Mouse (Mus musculus): ENCODE measurements around the gene Ubp1. TPM values are rescaled to one million over a fixed set of nuclear protein-coding genes. Genes with fewer than 3 reads are reported as not detected.
A peak's percentile ranks its signal among the peaks of the same experiment; 100 is the strongest.

Ubp1 gene
- polyA plus RNA-seq, 1 experiment: 96.4 TPM

GRCm38 (mm10) chr9:114025846-114026245, 95.1 kb downstream of the Ubp1 start:
- Histone ChIP-seq H3K4me1 (ENCODE audit: control insufficient read depth, insufficient read depth, low read length) (peaks cover 2% of the 10 kb centered on the region), H3K27ac (ENCODE audit: insufficient read depth, low read length) (no peak overlapping the region), H3K4me3 (ENCODE audit: insufficient read depth, low read length) (peak overlapping the region; percentile 75)
- TF ChIP-seq CTCF (IDR thresholded peaks at IDR 0.05; ENCODE audit: borderline replicate concordance, insufficient read depth, low read length): no peak
- TF ChIP-seq POLR2A (IDR thresholded peaks at IDR 0.05; ENCODE audit: low read depth, low read length): no peak

- Histone ChIP-seq H3K4me1 (ENCODE audit: control insufficient read depth, insufficient read depth, low read length) (peaks cover 2% of the 10 kb centered on the region), H3K27ac (ENCODE audit: insufficient read depth, low read length) (no peak overlapping the region), H3K4me3 (ENCODE audit: insufficient read depth, low read length) (peak overlapping the region; percentile 75)
- TF ChIP-seq CTCF (IDR thresholded peaks at IDR 0.05; ENCODE audit: borderline replicate concordance, insufficient read depth, low read length) (no peak), POLR2A (IDR thresholded peaks at IDR 0.05; ENCODE audit: low read depth, low read length) (peak; percentile 50)
These were observed 95.7 kb downstream of the Ubp1 start for GRCm38 (mm10) chr9:114026261-114026934.

Other genes starting within 250 kb of the Ubp1 start
- 169 and 193 TPM in 2 replicates for gene Pdcd6ip, start 222.7 kb upstream of the Ubp1 start, polyA plus RNA-seq (2011; ENCODE audit: insufficient read length, low read depth, missing spikeins)
- 37.5 and 43.7 TPM in 2 replicates for gene Clasp2, start 189.5 kb upstream of the Ubp1 start, polyA plus RNA-seq (2011; ENCODE audit: insufficient read length, low read depth, missing spikeins)
- gene Fbxl2, start 115.3 kb downstream of the Ubp1 start, polyA plus RNA-seq (2011; ENCODE audit: insufficient read length, low read depth, missing spikeins): 4.9 and 5.1 TPM in 2 replicates
- 0.12 and 0.51 TPM in 2 replicates for gene Susd5, start 126.2 kb downstream of the Ubp1 start, polyA plus RNA-seq (2011; ENCODE audit: insufficient read length, low read depth, missing spikeins)

Measured in embryonic fibroblast, embryonic 13.5 days (primary cell).